ENCODE assay signal across 17 mouse cellular contexts in the genomic region with DNA sequence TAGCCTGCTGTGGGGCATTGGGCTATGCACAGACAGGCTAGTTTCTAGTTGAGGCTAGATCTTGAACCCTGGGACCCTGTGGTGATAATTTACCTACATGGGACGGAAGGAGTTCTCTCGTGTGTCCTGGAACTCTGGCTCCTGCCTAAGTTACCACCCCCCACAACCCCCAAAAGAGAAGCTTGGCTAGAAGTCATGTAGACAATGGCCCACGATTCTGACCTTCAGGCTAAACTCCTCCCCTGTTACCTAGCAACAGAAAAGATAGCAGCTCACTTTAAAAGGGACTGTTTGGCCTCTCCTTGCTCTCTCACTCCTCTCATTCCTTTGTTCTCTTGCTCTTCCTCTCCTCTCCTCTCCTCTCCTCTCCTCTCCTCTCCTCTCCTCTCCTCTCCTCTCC.
DNase-seq lines count a peak whose midpoint lies in the region; ATAC-seq and TF ChIP-seq lines count a peak whose summit lies in the region.
"Had no signal": no experiment of that assay in that cellular context is flagged by ENCODE, and none has a peak within 500 bp of the region (broad histone marks: within the 10 kb centered on the region; RNA-seq: fewer than 3 reads in every experiment).

No protein-coding gene starts in this region.

- no peak overlapping the region for H3K4me2 ChIP-seq in intestine, embryonic 14.5 days (ENCODE audit: low read length)
- H3K4me2 ChIP-seq in intestine, postnatal 0 days (replicated peaks; ENCODE audit: low read depth): no peak overlapping the region
- no peak overlapping the region for H3K4me2 ChIP-seq in midbrain, embryonic 11.5 days
- H3K4me2 ChIP-seq in midbrain, postnatal 0 days (ENCODE audit: low read depth, low read length, poor library complexity, severe bottlenecking): no peak overlapping the region
- no peak overlapping the region for H3K4me2 ChIP-seq in liver, embryonic 11.5 days
- H3K4me2 ChIP-seq: forebrain, embryonic 13.5 days; limb, embryonic 15.5 days had no signal

- H3K4me3 ChIP-seq in intestine, embryonic 14.5 days (ENCODE audit: low read depth, low read length): no peak overlapping the region
- H3K4me3 ChIP-seq in intestine, postnatal 0 days (ENCODE audit: low read depth, low read length): no peak overlapping the region
- H3K4me3 ChIP-seq in midbrain, embryonic 11.5 days (ENCODE audit: low read depth, low read length): no peak overlapping the region
- no peak overlapping the region for H3K4me3 ChIP-seq in midbrain, postnatal 0 days (ENCODE audit: low read depth, low read length)
- H3K4me3 ChIP-seq in liver, embryonic 11.5 days (ENCODE audit: low read depth, low read length): no peak overlapping the region
- no peak overlapping the region for H3K4me3 ChIP-seq in small intestine, adult 2 months (ENCODE audit: low read depth, low read length)
- H3K4me3 ChIP-seq: forebrain, embryonic 13.5 days; limb, embryonic 15.5 days had no signal

- no peaks in the 10 kb centered on the region for H3K9me3 ChIP-seq in intestine, embryonic 14.5 days (ENCODE audit: control insufficient read depth, low read length)
- no peaks in the 10 kb centered on the region for H3K9me3 ChIP-seq in intestine, postnatal 0 days (ENCODE audit: control insufficient read depth)
- H3K9me3 ChIP-seq in midbrain, embryonic 11.5 days (ENCODE audit: control insufficient read depth, low read length): no peaks in the 10 kb centered on the region
- H3K9me3 ChIP-seq in midbrain, postnatal 0 days (ENCODE audit: low read length): no peaks in the 10 kb centered on the region
- H3K9me3 ChIP-seq in liver, embryonic 11.5 days (ENCODE audit: control insufficient read depth, low read length): no peaks in the 10 kb centered on the region
- H3K9me3 ChIP-seq: forebrain, embryonic 13.5 days; G1E; limb, embryonic 15.5 days had no signal

- TF ChIP-seq CTCF in intestine, postnatal 0 days (IDR thresholded peaks at IDR 0.05; ENCODE audit: low read depth): no peak
- no peak for TF ChIP-seq CTCF in midbrain, postnatal 0 days (IDR thresholded peaks at IDR 0.05)
- no peak for TF ChIP-seq CTCF in small intestine, adult 2 months (IDR thresholded peaks at IDR 0.05; ENCODE audit: extremely low read depth, insufficient read length, insufficient replicate concordance, low read depth, low read length)

- no peak for ATAC-seq in intestine, embryonic 14.5 days (replicated peaks; ENCODE audit: low FRiP score, low TSS enrichment, low read depth)
- ATAC-seq in intestine, postnatal 0 days: no peak
- ATAC-seq in midbrain, embryonic 11.5 days (ENCODE audit: low FRiP score): no peak
- ATAC-seq in midbrain, postnatal 0 days (ENCODE audit: low FRiP score): no peak
- no peak for ATAC-seq in liver, embryonic 11.5 days (replicated peaks; ENCODE audit: low FRiP score)
- ATAC-seq in megakaryocyte, adult 5-6 weeks (ENCODE audit: poor library complexity, severe bottlenecking): no peak
- ATAC-seq: forebrain, embryonic 13.5 days; hindbrain, postnatal 0 days had no signal

- TF ChIP-seq POLR2A in small intestine, adult 2 months (IDR thresholded peaks at IDR 0.05; ENCODE audit: low read depth, low read length): no peak

- WGBS in intestine, embryonic 14.5 days: 50% methylated on average over 3 of the region's 3 CpGs
- 44% methylated on average over 3 of the region's 3 CpGs for WGBS in intestine, postnatal 0 days
- 25% methylated on average over 3 of the region's 3 CpGs for WGBS in midbrain, embryonic 11.5 days
- 33% methylated on average over 3 of the region's 3 CpGs for WGBS in midbrain, postnatal 0 days
- 50% methylated on average over 3 of the region's 3 CpGs for WGBS in liver, embryonic 11.5 days
- WGBS in small intestine, adult 2 months: 60% methylated on average over 3 of the region's 3 CpGs

- H3K36me3 ChIP-seq in intestine, embryonic 14.5 days (ENCODE audit: control insufficient read depth, insufficient read depth, low read length): no peaks in the 10 kb centered on the region
- no peaks in the 10 kb centered on the region for H3K36me3 ChIP-seq in intestine, postnatal 0 days (ENCODE audit: control insufficient read depth, insufficient read depth)
- H3K36me3 ChIP-seq in midbrain, embryonic 11.5 days (ENCODE audit: control insufficient read depth, insufficient read depth, low read length): no peaks in the 10 kb centered on the region
- 0 out of 2 replicates have a peak, but pooled peaks cover 3% of the 10 kb centered on the region for H3K36me3 ChIP-seq in midbrain, postnatal 0 days (ENCODE audit: insufficient read depth, low read length)
- H3K36me3 ChIP-seq in liver, embryonic 11.5 days (ENCODE audit: control insufficient read depth, insufficient read depth, low read length): no peaks in the 10 kb centered on the region
- no peaks in the 10 kb centered on the region for H3K36me3 ChIP-seq in small intestine, adult 2 months (ENCODE audit: control insufficient read depth, insufficient read depth, low read length)
- H3K36me3 ChIP-seq: G1E; limb, embryonic 15.5 days had no signal

- peak overlapping the region; percentile 36; the same call in 1 of the 2 replicates for H3K27ac ChIP-seq in intestine, embryonic 14.5 days (ENCODE audit: low read depth)
- H3K27ac ChIP-seq in intestine, postnatal 0 days (ENCODE audit: low read depth, low read length): no peak overlapping the region
- H3K27ac ChIP-seq in midbrain, embryonic 11.5 days (ENCODE audit: low read depth, low read length): no peak overlapping the region
- no peak overlapping the region for H3K27ac ChIP-seq in midbrain, postnatal 0 days (ENCODE audit: low read depth, low read length)
- peak overlapping the region; percentile 53; the same call in 1 of the 2 replicates for H3K27ac ChIP-seq in liver, embryonic 11.5 days (ENCODE audit: low read depth, low read length)
- peak overlapping the region; percentile 71; the same call in 1 of the 2 replicates for H3K27ac ChIP-seq in small intestine, adult 2 months (ENCODE audit: insufficient read depth, low read depth, low read length)
- H3K27ac ChIP-seq: forebrain, embryonic 13.5 days; hindbrain, postnatal 0 days; limb, embryonic 15.5 days had no signal

- H3K27me3 ChIP-seq in intestine, embryonic 14.5 days (replicated peaks; ENCODE audit: control insufficient read depth, insufficient read depth, low read length): peaks cover 11% of the 10 kb centered on the region; the same call in 1 of the 2 replicates
- no peaks in the 10 kb centered on the region for H3K27me3 ChIP-seq in intestine, postnatal 0 days (replicated peaks; ENCODE audit: control insufficient read depth, insufficient read depth, low read length)
- no peaks in the 10 kb centered on the region; the same call in 1 of the 2 replicates for H3K27me3 ChIP-seq in midbrain, embryonic 11.5 days (ENCODE audit: control insufficient read depth, insufficient read depth, low read length)
- peaks cover 2% of the 10 kb centered on the region; the same call in 1 of the 2 replicates for H3K27me3 ChIP-seq in midbrain, postnatal 0 days (ENCODE audit: insufficient read depth, low read length)
- H3K27me3 ChIP-seq in liver, embryonic 11.5 days (replicated peaks; ENCODE audit: control insufficient read depth, insufficient read depth, low read length): peaks cover 10% of the 10 kb centered on the region; the same call in 1 of the 2 replicates
- no peaks in the 10 kb centered on the region for H3K27me3 ChIP-seq in small intestine, adult 2 months (ENCODE audit: control insufficient read depth, insufficient read depth, low read length)

- H3K4me1 ChIP-seq in intestine, embryonic 14.5 days (replicated peaks; ENCODE audit: control insufficient read depth, insufficient read depth, low read length): peaks cover 2% of the 10 kb centered on the region; the same call in 1 of the 2 replicates
- H3K4me1 ChIP-seq in intestine, postnatal 0 days (replicated peaks; ENCODE audit: control insufficient read depth, insufficient read depth, low read length): no peaks in the 10 kb centered on the region; the same call in 1 of the 2 replicates
- peaks cover 5% of the 10 kb centered on the region for H3K4me1 ChIP-seq in midbrain, embryonic 11.5 days (ENCODE audit: control insufficient read depth, insufficient read depth, low read length)
- 0 out of 2 replicates have a peak, but pooled peaks cover 1% of the 10 kb centered on the region for H3K4me1 ChIP-seq in midbrain, postnatal 0 days (ENCODE audit: insufficient read depth, low read length)
- no peaks in the 10 kb centered on the region for H3K4me1 ChIP-seq in liver, embryonic 11.5 days (replicated peaks; ENCODE audit: control insufficient read depth, insufficient read depth, low read length)
- H3K4me1 ChIP-seq in small intestine, adult 2 months (ENCODE audit: control insufficient read depth, insufficient read depth, insufficient read length, low read length): peaks cover 14% of the 10 kb centered on the region; the same call in 1 of the 2 replicates

- H3K9ac ChIP-seq in intestine, embryonic 14.5 days (ENCODE audit: low read length): no peak overlapping the region
- H3K9ac ChIP-seq in intestine, postnatal 0 days (ENCODE audit: low read depth, low read length): no peak overlapping the region
- H3K9ac ChIP-seq in midbrain, embryonic 11.5 days (ENCODE audit: low read length): no peak overlapping the region
- no peak overlapping the region for H3K9ac ChIP-seq in midbrain, postnatal 0 days (replicated peaks; ENCODE audit: low read length, poor library complexity, severe bottlenecking)
- no peak overlapping the region for H3K9ac ChIP-seq in liver, embryonic 11.5 days (ENCODE audit: low read depth, low read length)
- H3K9ac ChIP-seq: forebrain, embryonic 13.5 days; limb, embryonic 15.5 days had no signal

- no peak for DNase-seq in intestine, embryonic 14.5 days (ENCODE audit: low spot score)
- DNase-seq in midbrain, embryonic 11.5 days (ENCODE audit: low spot score, missing footprints): peak; percentile 79
- DNase-seq in midbrain, postnatal 0 days (ENCODE audit: low spot score): no peak
- DNase-seq in liver, embryonic 11.5 days (ENCODE audit: low spot score): no peak
- no peak for DNase-seq in left cerebral cortex, adult 8-10 months (ENCODE audit: low spot score in 2 of 2)
- DNase-seq: cerebellum, postnatal 14 days; heart, postnatal 4 days; lung, postnatal 14 days; right cerebral cortex, postnatal 14 days; thymus, adult 18-20 months had no signal

Comparison
In these comparisons a context has a peak if more than half of its experiments do, and no peak if none do; other contexts are left out.
1. H3K27ac ChIP-seq: peak in intestine, embryonic 14.5 days (single experiment), liver, embryonic 11.5 days (single experiment) and small intestine, adult 2 months (single experiment); none in intestine, postnatal 0 days (single experiment), midbrain, embryonic 11.5 days (single experiment) and midbrain, postnatal 0 days (single experiment).